Mouse (Mus musculus) monocyte, adult 2 months (primary cell): Measurements from ENCODE around the gene Olfr623.

Experiments
- DNase-seq, 2 experiments: peaks; one replicate each; pipeline ENCODE4 v3.0.0; 2022; ENCODE audit warnings: low spot score in 2 of 2, low read depth in 1 of 2

The Olfr623 gene

GRCm38 (mm10) chr7:103663598-103663997 is at the start of gene Olfr623:
Gene Olfr623 (minus strand): TSS chr7:103663698.
- DNase-seq, result no peak

- no peak for DNase-seq
These were observed 48.5 kb upstream of the Olfr623 start for GRCm38 (mm10) chr7:103712024-103712423.

DNA sequence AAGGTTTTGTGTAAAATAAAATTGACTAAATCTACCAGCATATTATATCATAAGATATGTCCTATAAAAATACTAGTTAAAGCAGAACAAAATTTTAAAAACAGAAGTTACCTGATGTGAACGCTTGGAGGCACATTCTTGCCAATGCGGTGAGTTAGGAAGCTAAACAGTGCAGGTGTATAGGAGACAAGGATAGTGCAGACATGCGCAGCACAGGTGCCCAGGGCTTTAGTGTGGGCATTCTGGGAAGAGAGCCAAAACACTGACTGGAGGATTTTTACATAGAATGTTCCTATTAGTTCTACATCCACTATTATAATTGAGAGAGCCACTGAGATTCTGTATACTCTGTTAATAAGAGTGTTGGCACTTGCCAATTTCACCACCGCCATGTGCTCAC is 36.0 kb upstream of the Olfr623 start:
- no peak for DNase-seq

DNA sequence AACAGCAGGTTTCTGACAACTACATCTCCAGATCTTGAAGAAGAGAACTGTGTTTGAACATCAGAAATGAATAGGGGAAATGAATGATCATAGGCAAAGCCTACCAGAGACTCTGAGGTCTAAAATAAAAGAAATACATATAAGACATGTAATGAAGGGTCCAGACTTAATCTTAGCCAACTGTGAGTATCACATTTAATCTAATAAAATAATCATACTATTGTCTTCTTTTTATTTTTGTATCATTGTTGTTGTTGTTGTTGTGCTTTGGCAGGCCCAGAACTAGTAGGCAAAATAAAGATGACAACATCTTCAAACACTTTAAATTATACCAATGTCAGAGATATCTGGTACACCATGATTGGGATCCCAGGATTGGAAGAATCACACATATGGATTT is 18.9 kb upstream of the Olfr623 start, which contains the start of gene Olfr625-ps1:
Olfr625-ps1 (plus strand) TSS at position 301 of the 400 bp plus-strand sequence.
- no peak for DNase-seq

DNA sequence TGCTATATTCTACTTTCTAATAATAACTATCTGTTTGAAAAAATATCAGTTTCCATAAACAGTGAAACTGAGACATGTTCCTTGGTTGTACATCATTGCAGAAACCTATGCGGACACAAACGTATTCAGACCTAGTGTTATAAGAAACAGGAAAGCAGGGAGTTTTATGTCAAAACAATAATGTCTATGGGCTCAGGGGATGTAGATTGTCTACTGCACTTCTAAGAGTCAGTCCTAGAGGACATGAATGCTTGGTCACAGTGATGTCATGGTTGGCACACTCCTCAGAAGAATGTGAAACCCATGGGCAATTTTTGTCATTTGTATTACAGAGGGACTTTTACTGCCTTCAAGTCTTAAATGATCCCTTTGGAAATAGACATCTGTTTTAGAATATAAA is 7.6 kb upstream of the Olfr623 start, which contains the start of gene Olfr624:
Olfr624 (minus strand) TSS at position 101 of the 400 bp plus-strand sequence.
- no peak for DNase-seq

DNA sequence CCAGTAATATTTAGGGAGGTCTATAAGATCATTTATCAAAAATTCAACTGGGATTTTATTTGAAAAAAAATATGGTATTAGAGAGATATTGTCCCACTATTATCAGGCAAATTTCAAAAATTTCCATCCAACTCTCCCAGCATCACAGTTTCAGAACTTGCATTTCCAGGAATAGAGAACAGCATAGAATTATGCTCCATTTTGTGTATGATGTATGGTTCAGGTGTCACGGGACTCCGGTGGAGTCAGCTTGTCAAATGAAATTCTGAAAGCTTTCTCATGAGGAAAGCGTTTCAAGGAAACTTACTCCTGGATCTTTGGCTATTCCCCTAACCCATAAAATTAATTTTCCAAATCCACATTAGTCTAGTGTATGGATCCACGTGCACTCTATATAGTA is 19.4 kb downstream of the Olfr623 start:
- no peak for DNase-seq

GRCm38 (mm10) chr7:103642602-103643001 is 20.9 kb downstream of the Olfr623 start, which contains the start of gene Olfr622:
Gene Olfr622 (minus strand): TSS chr7:103642702.
- no peak for DNase-seq

DNA sequence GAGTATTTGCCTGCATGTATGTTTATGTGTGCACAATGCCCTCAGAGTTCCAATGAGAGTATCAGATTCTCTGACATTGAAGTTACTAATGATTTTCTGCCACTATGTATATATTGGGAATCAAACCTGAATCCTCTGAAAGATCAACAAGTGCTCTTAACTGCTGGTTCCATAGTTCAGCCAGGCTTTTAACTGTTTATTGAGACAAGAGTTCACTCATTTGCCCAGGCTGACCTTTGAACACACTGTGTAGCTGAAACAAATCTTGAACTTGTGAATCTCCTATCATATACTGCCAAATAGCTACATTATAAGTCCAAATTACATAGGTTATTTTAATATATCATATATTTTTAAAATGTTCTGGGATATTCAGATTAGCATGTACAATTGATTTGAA is 26.7 kb downstream of the Olfr623 start:
- DNase-seq, result no peak

DNA sequence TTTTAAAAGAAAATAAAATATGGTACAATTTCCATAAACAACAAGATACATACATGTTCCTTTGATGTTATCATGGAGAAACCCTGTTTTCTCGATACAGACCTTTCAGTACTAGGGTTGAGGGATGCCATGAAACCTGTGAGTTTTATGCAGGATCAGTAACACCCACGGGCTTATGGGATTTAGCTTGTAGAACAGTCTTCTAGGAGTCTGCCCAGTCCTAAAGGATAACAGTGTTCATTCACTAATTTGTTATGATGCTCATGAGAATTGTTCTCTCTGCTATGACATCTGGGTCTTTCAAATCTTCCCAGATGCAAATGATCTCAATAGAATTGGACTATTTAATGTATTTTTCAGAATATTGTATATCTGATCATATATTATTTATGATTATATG is 51.1 kb downstream of the Olfr623 start, which contains the start of gene Olfr620:
Olfr620 (minus strand) TSS at position 101 of the 400 bp plus-strand sequence.
- no peak for DNase-seq
